Mouse (Mus musculus) spleen, postnatal 10 days (tissue): ENCODE results near the gene Eps15.
"Not testable (repeated sequence)": the region's sequence is repeated elsewhere in the genome, so short reads cannot be mapped to it uniquely, and the experiment has no call there.

Experiments used
- DNase-seq, 2 experiments: peaks; one replicate each; pipeline ENCODE4 v3.0.0; 2021 to 2022; ENCODE audit warnings: low spot score in 2 of 2

Eps15 gene

DNA sequence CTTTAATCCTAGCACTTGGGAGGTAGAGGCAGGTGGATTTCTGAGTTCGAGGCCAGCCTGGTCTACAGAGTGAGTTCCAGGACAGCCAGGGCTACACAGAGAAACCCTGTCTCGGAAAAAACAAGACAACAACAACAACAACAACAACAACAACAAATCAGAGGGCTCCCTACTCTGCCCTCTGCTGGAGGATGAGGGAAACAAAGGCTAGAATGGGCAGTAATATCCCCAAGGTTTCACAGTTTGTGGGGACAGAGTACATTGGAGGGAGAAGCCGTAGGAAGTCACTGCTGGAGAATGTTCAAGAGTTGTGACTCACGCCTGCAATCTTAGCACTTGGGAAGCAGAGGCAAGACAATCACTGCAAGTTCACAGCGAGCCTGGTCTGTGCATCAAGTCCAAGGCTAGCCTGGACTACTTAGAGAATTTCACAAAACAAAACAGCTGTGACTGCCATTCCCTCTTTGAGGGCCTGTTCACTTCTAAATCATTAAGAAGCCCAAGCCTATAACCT lies 121.2 kb downstream of the Eps15 start:
- DNase-seq, result no peak

DNA sequence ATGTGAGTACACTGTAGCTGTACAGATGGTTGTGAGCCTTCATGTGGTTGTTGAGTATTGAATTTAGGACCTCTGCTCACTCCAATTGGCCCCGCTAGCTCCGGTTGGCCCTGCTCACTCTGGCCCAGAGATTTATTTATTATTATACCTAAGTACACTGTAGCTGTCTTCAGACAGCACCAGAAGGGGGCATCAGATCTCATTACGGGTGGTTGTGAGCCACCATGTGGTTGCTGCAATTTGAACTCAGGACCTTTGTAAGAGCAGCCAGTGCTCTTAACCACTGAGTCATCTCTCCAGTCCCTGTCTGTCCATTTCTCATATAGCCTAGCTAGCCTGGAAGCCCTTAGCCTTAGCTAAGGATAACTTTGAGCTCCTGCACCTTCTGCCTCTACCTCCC lies 124.8 kb downstream of the Eps15 start:
- not testable (repeated sequence) for DNase-seq

DNA sequence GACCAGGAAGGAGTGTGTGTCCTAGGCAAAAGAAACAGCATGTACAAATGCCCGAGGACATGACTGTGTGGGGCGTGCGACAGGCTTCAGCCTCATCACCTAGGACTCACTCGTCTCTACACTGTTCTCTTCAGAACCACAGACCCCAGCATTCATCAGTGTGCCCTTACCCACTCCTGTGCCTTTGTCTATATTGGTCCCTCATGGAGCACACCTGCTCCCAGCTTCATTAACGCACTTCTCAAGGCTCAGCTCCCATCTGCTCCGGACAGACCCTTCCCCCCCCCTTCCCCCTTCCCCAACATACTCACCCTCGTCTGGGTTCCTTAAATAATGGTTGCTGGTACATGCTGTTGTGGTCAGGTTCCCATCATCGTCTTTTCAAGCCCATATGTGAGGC lies 125.3 kb downstream of the Eps15 start:
- no peak for DNase-seq

DNA sequence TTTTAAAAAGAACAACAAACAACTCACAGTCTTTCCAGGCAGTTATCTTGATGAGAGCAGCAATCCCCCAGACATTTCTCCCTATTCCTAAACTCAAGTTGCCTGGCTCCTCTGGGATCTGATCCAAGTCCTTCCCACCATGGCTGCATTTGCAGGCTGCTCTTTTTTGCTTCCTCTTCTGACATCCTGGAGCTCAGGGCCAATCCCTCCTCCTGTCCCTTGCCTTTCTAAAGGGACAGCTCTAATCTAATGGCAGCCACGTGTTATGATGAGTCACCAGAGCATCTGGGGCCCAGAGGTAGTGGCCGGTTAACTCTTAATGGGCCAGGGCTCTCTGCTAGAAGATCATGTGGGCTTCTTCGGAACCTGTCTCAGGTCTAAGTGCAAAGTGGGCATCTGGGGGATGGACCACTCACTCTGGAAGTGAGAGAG lies 126.0 kb downstream of the Eps15 start:
- peak; percentile 62 to 77 for DNase-seq

DNA sequence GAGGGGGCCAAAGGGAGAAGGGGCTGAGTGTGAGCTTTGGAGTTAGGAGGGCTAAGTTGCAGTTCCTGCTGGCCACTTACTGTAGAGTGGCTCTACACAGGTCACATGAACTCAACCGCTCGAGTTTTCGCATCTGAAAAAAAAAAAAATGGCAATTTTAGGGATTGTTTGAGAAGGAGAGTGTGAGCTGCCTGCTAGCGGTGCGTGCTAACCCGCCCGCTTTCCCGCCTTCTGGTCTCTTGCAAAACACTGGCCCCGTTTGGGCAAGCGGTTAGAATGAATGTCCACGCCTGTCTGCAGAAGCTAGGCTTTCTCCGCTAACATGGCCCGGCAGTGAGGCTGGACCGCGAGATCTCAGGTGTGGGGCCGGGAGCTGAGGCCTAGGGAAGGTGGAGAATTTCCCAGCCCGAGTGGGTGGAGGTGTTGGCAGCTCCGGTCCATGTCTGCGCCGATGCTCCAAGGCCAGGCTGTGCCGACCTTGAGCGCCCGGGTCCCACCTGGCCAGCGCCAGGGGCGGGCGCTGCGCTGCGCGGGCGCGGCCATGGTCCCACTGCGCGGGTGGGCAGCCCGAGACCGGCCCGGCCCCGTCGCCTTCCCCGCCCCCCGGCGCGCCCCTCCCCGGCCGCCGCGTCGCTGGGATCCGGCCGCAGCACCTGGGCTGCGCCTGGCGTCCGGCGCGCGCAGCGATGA lies 126.6 kb downstream of the Eps15 start, which contains the start of gene Ttc39a:
Gene Ttc39a, plus strand, starts transcription at position 138 of the 690 bp plus-strand sequence.
- peak; percentile 68 to 74 for DNase-seq

DNA sequence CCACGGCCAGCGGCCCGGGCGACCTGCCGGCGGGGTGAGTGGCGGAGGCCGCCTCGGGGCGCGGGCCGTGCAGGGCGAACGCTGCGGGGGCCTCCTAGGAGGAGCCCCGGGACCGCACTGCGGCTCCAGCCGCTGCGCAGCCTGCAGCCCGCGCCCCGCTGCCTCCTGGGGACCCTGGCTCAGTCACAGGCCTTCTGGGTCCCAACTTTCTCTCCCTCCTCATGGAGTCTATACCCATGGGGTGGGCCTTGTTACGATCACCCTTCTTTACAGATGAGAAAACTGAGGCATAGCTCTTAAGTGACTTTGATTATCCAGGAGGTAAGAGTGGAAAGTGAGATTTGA lies 127.1 kb downstream of the Eps15 start:
- no peak for DNase-seq

DNA sequence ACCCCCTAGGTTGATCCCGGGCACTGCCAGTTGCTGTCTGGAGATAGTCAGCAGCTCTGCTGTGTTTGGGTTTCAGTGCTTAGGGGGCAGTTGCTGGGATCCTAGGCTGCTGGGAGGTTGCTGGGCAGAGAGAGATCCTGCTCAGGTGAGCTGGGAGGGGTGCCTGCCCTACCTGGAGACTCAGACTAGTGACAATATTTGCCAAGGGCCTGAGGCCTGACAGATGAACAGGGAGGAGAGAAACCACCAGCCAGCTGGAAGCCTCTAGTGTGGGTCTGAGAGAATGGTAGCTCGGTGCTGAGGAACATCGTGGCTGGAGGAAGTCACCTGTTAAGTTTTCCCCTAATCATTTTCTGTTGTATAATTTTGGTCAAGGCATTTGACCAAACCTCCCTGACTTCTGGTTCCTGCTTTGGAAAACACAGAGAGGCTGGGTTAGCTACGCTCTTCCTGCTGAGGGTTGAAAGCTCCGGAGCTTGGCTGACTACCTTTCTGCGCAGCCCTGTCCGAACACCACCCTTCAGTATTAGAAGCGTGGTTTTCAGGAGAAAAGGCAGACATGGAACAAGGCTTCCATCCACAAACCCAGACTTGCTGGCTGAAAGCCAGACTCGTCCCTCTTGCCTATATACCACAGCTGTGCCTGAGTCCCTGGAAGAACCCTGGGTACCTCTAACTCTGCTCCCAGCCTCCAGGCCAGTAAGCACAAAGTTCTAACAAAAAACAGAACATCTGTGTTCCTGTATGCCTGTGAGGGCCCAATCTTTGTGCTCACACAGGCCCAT lies 127.8 kb downstream of the Eps15 start:
- peak in 1 of 2 experiments; percentile 32 for DNase-seq

DNA sequence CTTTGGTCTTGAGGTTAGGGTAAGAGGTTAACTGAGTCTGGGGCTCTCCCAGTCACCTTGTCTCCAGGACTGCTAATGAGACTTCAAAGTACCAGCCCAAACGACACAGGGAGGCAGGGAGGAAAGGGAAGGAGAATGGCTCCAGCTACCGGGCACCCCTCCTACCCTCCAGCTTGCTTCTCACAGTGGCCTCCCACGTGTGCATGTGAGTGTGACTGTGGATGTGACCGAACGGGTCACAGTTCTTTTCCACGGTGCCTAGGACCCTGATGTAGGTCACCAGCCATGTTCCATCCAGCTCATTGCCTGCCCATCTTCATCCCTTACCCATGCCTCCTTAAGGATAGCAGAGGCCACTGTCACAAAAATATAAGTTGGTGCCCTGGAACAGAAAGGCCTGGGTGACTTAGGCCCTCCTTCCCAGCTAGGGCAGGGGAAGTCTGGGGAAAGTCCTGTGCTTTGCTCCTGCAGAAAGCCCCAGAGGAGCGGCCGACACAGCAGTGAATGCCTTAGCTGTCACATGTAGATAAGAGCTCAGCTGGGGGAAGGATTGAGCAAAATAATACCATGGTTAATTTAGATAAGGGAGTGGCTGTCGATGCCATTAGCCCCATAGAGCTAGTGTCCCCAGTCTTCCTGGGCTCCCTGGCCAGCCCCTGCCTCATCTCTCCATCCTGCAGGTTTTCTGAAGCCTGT lies 130.8 kb downstream of the Eps15 start:
- peak in 1 of 2 experiments; percentile 57 for DNase-seq

DNA sequence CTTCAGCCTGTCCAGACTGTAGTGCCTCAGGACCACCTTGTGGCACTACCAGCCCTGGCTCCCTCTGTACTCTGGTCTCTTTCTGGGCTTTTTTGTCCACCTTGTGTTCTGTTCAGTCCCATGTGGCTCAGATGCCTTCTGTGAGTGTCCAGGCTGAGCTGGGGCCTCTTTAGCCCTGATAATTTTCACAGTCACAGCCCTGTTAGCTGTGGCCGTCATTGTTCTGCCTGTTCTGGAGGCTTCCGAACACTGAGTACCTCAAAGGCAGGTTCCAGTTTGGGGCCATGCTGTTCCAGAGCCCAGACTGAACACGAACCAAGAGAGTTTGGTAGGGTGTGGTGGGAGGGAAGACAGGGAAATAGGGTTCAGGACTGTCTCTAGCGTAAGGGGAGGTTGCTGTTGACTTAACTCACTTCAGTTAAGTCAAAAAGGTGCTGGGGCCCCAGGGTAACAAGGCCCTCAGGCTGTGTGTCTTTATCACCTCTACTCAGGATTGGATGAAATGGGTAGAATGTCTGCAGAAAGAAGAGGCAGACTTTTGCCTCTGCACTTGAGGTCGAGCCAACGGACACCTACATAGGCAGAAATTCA lies 131.4 kb downstream of the Eps15 start:
- peak; percentile 40 to 69 for DNase-seq

DNA sequence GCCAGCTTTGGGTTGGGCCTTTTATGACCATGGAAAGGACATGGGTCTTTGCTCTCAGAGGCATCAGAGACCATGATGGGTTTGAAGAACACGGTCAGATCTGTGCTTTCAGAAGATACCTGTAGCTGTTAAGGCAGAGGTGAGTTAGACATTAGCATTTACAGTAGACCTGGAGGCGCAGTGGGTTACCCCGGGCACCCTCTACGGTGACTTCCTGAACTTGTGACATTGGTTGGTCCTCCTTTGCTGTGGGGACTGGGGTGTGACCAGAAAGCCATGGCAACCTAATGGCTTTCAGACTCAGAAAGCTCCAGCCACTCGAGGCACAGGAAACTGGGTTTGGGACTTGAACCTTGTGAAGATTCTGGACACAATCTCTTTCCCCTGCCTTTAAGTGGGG lies 132.2 kb downstream of the Eps15 start:
- DNase-seq, result peak; percentile 32 to 48

DNA sequence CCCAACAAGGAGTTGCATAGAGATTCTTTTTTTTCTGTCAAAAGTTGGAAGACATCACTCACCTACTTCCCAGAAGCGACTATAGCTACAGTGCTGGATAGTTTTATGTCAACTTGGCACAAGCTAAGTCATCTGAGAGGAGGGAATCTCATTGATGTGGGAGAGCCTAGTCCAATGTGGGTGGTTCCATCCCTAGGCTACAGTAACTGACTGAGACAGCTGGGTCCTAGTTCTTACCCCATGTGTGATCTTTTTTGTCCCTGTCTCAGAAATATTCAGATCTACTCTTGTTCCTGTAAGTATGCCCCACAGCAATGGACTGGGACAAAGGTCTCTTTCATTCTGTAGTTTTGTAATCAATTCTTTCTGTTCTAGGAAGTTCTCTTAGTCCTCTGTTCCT lies 137.9 kb downstream of the Eps15 start:
- no peak for DNase-seq

DNA sequence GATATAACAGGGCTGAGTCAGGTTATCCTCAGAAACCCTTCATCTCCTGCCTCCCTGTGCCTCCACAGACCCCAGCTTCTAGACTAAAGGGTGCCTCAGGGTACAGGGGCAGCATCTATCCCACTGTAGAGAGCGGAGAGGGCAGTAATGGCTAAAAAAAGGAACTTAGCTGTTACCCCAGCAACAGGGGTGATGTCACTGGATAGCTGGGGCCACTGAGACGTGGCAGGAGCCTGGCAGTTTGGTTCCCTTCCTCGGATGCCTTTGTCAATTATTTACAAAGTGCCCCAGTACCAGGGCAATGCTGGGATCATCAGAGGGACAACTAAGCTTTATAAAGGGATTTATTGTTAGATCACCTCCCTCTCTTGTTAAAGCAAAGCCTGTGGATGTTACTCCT lies 138.9 kb downstream of the Eps15 start:
- DNase-seq, result peak in 1 of 2 experiments; percentile 40

DNA sequence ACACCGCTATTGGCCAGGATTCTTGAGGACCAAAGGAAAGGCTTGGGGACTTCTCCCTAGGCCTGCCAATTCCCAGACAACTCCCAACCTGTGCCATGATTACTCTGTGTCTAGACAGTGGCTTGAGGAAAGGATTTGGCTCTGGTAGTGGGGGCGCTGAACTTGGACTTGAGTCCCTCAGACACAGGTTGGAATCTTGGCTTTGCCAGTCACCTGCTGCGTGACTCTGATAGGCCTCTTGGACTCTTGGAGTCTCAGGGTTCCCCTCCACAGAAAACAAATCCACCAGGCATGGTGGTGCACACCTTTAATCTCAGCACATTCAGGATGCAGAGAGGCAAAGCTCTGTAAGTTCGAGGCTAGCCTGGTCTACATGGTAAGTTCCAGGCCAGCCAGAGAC lies 139.5 kb downstream of the Eps15 start:
- DNase-seq, result no peak

DNA sequence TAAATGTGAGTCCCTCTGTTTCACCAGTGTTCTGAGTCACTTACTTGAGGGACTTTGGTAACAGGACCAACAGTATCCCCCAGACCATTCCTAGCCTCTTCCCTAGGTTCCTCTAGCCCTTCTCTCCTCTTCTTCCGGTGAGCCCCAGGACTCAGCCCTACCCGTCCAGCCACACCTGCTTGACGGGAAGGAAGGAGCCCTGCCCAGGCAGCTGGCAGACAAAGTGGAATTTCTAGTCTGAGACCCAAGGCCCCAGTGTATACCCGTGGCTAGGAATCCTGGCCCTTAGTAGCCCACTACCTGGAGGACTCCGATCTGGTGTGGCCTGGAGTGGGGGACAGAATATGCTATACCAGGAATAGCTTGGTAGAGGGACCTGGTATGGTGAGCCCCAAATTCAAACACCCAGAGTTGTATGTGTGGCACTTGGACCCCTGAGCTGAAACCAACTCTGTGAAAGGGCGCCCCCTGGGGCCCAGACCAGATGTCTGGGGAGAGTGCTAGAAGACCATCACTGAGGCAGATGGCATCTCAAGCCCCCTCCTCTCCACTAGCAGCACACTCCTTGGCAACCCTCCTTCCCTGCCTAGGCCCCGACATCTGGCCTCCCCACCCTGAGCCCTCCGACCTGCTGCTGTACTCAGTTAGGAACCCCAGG lies 140.2 kb downstream of the Eps15 start:
- peak; percentile 48 to 68 for DNase-seq

DNA sequence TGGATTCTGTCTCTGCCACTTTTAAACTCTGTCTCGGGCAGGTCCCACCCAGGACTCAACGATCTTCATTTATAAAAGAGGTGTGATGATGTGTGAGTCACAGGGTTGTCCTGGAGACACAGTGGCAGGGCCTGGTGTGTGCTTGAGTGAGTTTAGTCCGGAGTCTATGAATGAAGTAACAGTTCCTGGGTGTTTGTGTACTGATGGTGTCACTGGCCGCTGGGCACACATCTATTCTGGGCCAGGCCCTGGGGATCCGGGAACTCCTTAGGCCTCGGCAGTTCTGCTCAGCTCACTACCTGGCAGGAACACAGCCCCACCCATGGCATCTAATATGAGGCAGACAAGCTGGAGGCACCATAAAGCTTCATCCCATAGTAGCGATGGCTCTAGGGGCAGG lies 141.5 kb downstream of the Eps15 start:
- no peak for DNase-seq

DNA sequence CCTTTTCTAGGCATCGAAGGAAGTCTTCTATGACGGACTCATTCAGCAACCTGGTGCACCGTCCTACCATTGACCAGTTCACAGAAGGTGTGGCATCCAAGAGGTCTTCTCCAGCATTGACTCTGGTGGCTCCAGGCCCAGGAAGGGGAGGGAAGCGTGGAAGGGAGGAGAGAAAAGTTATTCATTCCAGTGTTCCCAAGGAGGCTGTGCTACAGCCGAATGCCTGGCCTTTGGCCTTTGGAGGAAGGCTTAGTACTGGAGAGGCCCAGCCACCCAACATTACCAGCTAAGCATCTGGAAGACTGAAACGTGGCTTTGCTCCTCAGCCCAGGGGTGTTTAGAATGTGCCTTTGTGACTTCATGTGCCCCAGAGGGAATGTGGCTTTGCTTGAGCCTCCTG lies 142.4 kb downstream of the Eps15 start:
- DNase-seq, result no peak

DNA sequence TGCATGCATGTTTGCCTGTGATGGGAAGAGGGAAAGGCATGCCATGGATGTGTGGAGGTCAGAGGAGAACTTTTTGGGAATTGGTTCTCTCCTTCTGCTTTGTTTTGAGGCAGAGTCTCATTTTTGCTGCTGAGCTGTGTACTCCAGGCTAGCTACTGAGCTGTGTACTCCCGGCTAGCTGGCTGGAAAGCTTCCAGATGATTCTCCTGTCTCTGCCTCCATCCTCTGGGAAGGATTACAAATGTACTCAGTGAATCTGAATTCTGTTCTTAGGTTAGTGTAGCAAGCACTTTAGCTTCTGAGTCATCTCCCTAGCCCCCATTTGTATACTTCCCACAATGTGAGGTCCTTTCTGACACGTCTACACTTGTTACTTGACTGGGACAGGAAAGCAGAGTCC lies 143.4 kb downstream of the Eps15 start:
- no peak for DNase-seq

DNA sequence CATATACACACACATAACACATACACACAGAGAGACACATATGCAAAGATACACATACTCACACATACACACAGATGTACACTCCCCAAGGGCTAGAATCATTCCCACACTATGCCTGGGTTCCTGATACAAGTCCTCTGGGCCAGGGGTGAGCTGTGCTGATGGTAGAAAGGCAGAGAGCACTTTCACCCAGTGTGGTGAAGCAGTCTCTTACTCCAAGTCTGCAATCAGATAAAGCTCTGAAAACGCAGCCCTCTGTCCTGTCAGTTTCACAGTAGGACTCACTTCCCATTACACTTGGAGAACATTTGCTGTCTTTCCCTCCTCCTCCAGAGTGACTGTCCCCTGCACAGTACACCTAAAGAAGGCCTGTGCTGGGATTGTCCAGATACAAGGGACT lies 147.0 kb downstream of the Eps15 start:
- DNase-seq, result peak in 1 of 2 experiments; percentile 5

DNA sequence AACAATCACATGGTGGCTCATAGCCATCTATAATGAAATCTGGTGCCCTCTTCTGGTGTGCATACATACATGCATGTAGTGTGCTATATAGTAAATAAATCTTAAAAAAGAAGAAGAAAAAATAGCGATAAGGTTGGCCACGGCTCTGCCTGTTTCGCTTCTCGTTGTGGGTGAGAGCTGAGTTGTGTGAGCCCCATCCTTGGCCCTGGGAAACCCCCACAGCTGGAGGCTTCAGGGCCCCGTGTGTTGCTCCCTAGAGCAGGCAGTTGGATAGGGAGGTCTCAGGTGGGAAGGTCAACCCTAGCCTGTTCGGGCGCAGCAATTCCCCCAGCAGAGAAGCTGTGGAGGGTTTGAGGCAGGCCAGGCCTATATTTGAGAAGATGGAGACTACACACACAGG lies 150.2 kb downstream of the Eps15 start:
- no peak for DNase-seq

DNA sequence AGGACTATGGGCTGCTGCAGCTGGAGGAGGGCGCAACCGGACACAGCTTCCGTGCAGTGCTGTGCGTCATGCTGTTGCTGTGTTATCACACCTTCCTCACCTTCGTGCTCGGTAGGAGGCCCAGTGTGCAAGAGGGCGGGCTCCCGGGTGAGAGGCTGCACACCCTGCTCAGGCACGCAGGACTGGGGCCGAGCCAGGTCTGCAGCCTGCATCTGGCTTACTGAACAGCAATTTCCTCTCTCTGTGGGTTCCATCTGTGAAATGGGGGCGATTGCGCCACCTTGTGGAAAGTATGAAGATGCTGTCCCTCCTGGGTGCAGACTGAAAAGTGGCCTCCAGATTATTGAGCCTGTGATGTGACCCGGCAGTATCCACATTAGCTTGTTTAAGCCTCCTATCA lies 150.8 kb downstream of the Eps15 start:
- peak; percentile 68 to 86 for DNase-seq

DNA sequence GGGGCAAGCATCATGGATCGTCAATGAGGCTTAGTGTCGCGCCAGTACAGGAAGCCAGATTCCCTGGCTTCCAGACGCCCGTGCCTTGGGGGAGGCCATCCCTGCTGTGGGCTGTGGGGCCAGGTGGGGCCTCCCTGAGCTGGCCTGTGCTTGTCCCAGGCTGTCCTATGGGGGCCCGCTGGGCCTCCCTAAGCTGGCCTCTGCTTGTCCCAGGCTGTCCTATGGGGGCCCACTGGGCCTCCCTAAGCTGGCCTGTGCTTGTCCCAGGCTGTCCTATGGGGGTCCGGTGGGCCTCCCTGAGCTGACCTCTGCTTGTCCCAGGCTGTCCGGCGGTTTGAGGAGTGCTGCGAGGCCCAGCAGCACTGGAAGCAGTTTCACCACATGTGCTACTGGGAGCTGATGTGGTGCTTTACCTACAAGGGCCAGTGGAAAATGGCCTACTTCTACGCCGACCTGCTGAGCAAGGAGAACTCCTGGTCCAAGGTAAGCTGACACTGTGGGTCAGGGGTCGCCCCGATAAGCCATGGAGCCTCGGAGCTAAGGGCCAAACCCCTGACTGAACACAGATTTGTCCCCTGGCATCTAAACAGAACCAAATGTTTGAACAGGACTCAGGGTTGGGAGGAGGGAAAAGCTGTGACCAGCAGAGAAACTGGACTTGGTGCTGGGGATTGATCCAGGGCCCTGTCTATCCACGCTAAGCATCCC lies 152.8 kb downstream of the Eps15 start:
- no peak for DNase-seq
